Mouse (Mus musculus): ENCODE data around the gene Fam169b. TPM values are rescaled to one million over a fixed set of nuclear protein-coding genes. Genes with fewer than 3 reads are reported as not detected.

Fam169b gene
- polyA plus RNA-seq, 1 experiment from 2014 or later = 2.0 TPM

DNA sequence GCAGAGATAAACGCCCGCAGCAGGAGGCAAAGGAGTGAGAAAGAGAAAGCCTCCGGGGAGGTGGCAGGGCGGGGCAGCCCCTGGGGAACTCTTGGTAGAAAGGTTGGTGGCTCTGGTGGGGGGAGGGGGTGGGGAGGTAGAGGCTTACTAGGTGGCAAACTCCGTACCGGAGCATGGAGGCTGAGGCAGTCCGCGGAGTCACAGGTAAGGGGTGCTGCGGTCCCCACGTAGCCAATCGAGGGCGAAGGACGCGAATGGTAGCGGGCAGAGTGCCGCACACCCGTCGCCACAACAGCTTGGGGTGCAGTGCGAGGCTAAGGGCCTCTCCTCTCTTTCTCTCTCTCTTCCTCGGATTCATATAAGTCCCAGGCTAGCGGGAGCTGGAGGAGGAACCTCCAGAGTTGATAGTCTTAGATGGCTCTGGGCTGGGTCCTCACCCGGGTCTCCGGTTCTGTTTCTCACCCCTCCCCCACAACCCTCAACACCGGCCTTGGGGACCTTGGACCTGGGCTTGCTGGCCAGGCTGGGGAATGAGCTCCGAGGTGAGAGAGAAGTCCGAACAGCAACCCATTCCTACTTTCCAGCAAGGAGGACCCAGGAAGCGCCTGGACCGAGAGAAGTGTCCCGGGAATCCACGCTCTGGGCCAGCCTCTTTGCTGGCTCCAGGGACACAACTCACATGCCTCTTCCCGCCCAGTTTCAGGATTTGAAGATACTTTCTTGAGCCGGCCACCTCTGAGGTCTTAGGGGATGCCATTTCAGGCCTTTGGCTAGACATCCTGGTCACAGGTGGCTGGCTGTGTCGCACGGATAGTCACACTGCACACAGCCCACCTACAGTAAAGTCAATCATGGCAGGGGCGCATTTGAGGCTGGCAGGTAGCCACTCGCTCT, 2.4 kb downstream of the Fam169b start:
- Histone ChIP-seq H3K9me3 (replicated peaks; ENCODE audit: control insufficient read depth, low read length) (no peaks in the 10 kb centered on the region), H3K4me3 (ENCODE audit: low read depth, low read length) (peak overlapping the region; percentile 24), H3K27me3 (ENCODE audit: control insufficient read depth, insufficient read depth, low read length) (no peaks in the 10 kb centered on the region), H3K9ac (replicated peaks; ENCODE audit: low read length) (peak overlapping the region; percentile 44; the same call in 1 of the 2 replicates), H3K27ac (replicated peaks; ENCODE audit: low read depth, low read length) (peak overlapping the region; percentile 47; the same call in 1 of the 2 replicates), H3K36me3 (replicated peaks; ENCODE audit: control insufficient read depth, insufficient read depth, low read depth, low read length) (no peaks in the 10 kb centered on the region), H3K4me1 (ENCODE audit: control insufficient read depth, insufficient read depth, low read length) (peaks cover 5% of the 10 kb centered on the region; the same call in 1 of the 2 replicates), H3K4me2 (ENCODE audit: low read depth, low read length) (peak overlapping the region; percentile 58)
- ATAC-seq (replicated peaks; ENCODE audit: insufficient number of reproducible peaks, low FRiP score, low TSS enrichment, low read depth) (no peak; the same call in 1 of the 2 replicates), DNase-seq (ENCODE audit: low spot score) (peak; percentile 18)
- WGBS = 4% methylated on average over 36 of the region's 36 CpGs

GRCm38 (mm10) chr7:68277054-68277896, 3.6 kb downstream of the Fam169b start:
- ATAC-seq (replicated peaks; ENCODE audit: insufficient number of reproducible peaks, low FRiP score, low TSS enrichment, low read depth) (no peak), DNase-seq (ENCODE audit: low spot score) (peak; percentile 80)
- Histone ChIP-seq H3K4me3 (ENCODE audit: low read depth, low read length) (no peak overlapping the region), H3K9ac (replicated peaks; ENCODE audit: low read length) (no peak overlapping the region), H3K4me1 (ENCODE audit: control insufficient read depth, insufficient read depth, low read length) (peaks cover 5% of the 10 kb centered on the region; the same call in 1 of the 2 replicates), H3K27ac (replicated peaks; ENCODE audit: low read depth, low read length) (no peak overlapping the region), H3K4me2 (ENCODE audit: low read depth, low read length) (no peak overlapping the region), H3K36me3 (replicated peaks; ENCODE audit: control insufficient read depth, insufficient read depth, low read depth, low read length) (no peaks in the 10 kb centered on the region), H3K27me3 (ENCODE audit: control insufficient read depth, insufficient read depth, low read length) (no peaks in the 10 kb centered on the region), H3K9me3 (replicated peaks; ENCODE audit: control insufficient read depth, low read length) (no peaks in the 10 kb centered on the region)
- 17% methylated on average over 11 of the region's 11 CpGs for WGBS

- Histone ChIP-seq H3K4me3 (ENCODE audit: low read depth, low read length) (no peak overlapping the region), H3K27me3 (ENCODE audit: control insufficient read depth, insufficient read depth, low read length) (no peaks in the 10 kb centered on the region), H3K36me3 (replicated peaks; ENCODE audit: control insufficient read depth, insufficient read depth, low read depth, low read length) (no peaks in the 10 kb centered on the region), H3K4me1 (ENCODE audit: control insufficient read depth, insufficient read depth, low read length) (peaks cover 5% of the 10 kb centered on the region; the same call in 1 of the 2 replicates), H3K27ac (replicated peaks; ENCODE audit: low read depth, low read length) (0 out of 2 replicates have a peak overlapping the region, but pooled peaks have one; percentile 1), H3K4me2 (ENCODE audit: low read depth, low read length) (no peak overlapping the region), H3K9me3 (replicated peaks; ENCODE audit: control insufficient read depth, low read length) (no peaks in the 10 kb centered on the region), H3K9ac (replicated peaks; ENCODE audit: low read length) (no peak overlapping the region)
- 60% methylated on average over 4 of the region's 4 CpGs for WGBS
- no peak for DNase-seq (ENCODE audit: low spot score)
- ATAC-seq (replicated peaks; ENCODE audit: insufficient number of reproducible peaks, low FRiP score, low TSS enrichment, low read depth) = no peak
Observed at GRCm38 (mm10) chr7:68277897-68278270, 4.2 kb downstream of the Fam169b start.

- no peak overlapping the region for H3K9ac ChIP-seq (replicated peaks; ENCODE audit: low read length)
- DNase-seq (ENCODE audit: low spot score) = no peak
- no peak overlapping the region for H3K4me2 ChIP-seq (ENCODE audit: low read depth, low read length)
- peaks cover 5% of the 10 kb centered on the region; the same call in 1 of the 2 replicates for H3K4me1 ChIP-seq (ENCODE audit: control insufficient read depth, insufficient read depth, low read length)
- 92% methylated on average over 6 of the region's 6 CpGs for WGBS
- no peaks in the 10 kb centered on the region for H3K36me3 ChIP-seq (replicated peaks; ENCODE audit: control insufficient read depth, insufficient read depth, low read depth, low read length)
- H3K27me3 ChIP-seq (ENCODE audit: control insufficient read depth, insufficient read depth, low read length) = no peaks in the 10 kb centered on the region
- no peak overlapping the region for H3K27ac ChIP-seq (replicated peaks; ENCODE audit: low read depth, low read length)
- no peak overlapping the region for H3K4me3 ChIP-seq (ENCODE audit: low read depth, low read length)
- no peaks in the 10 kb centered on the region for H3K9me3 ChIP-seq (replicated peaks; ENCODE audit: control insufficient read depth, low read length)
- ATAC-seq (replicated peaks; ENCODE audit: insufficient number of reproducible peaks, low FRiP score, low TSS enrichment, low read depth) = no peak
Observed at GRCm38 (mm10) chr7:68278385-68278784, 4.7 kb downstream of the Fam169b start.

GRCm38 (mm10) chr7:68278908-68279307, 5.3 kb downstream of the Fam169b start:
- no peak for ATAC-seq (replicated peaks; ENCODE audit: insufficient number of reproducible peaks, low FRiP score, low TSS enrichment, low read depth)
- no peak overlapping the region for H3K27ac ChIP-seq (replicated peaks; ENCODE audit: low read depth, low read length)
- WGBS = 67% methylated on average over 6 of the region's 6 CpGs
- H3K27me3 ChIP-seq (ENCODE audit: control insufficient read depth, insufficient read depth, low read length) = no peaks in the 10 kb centered on the region
- H3K4me2 ChIP-seq (ENCODE audit: low read depth, low read length) = no peak overlapping the region
- no peak for DNase-seq (ENCODE audit: low spot score)
- H3K4me3 ChIP-seq (ENCODE audit: low read depth, low read length) = no peak overlapping the region
- H3K9me3 ChIP-seq (replicated peaks; ENCODE audit: control insufficient read depth, low read length) = no peaks in the 10 kb centered on the region
- H3K36me3 ChIP-seq (replicated peaks; ENCODE audit: control insufficient read depth, insufficient read depth, low read depth, low read length) = no peaks in the 10 kb centered on the region
- peaks cover 5% of the 10 kb centered on the region; the same call in 1 of the 2 replicates for H3K4me1 ChIP-seq (ENCODE audit: control insufficient read depth, insufficient read depth, low read length)
- H3K9ac ChIP-seq (replicated peaks; ENCODE audit: low read length) = no peak overlapping the region

- Histone ChIP-seq H3K4me2 (ENCODE audit: low read depth, low read length) (no peak overlapping the region), H3K9me3 (replicated peaks; ENCODE audit: control insufficient read depth, low read length) (no peaks in the 10 kb centered on the region), H3K9ac (replicated peaks; ENCODE audit: low read length) (no peak overlapping the region), H3K4me1 (ENCODE audit: control insufficient read depth, insufficient read depth, low read length) (peaks cover 5% of the 10 kb centered on the region; the same call in 1 of the 2 replicates), H3K4me3 (ENCODE audit: low read depth, low read length) (no peak overlapping the region), H3K36me3 (replicated peaks; ENCODE audit: control insufficient read depth, insufficient read depth, low read depth, low read length) (no peaks in the 10 kb centered on the region), H3K27me3 (ENCODE audit: control insufficient read depth, insufficient read depth, low read length) (no peaks in the 10 kb centered on the region), H3K27ac (replicated peaks; ENCODE audit: low read depth, low read length) (no peak overlapping the region)
- 84% methylated on average over 7 of the region's 7 CpGs for WGBS
- ATAC-seq (replicated peaks; ENCODE audit: insufficient number of reproducible peaks, low FRiP score, low TSS enrichment, low read depth) = no peak
- no peak for DNase-seq (ENCODE audit: low spot score)
Observed at GRCm38 (mm10) chr7:68279481-68279880, 5.8 kb downstream of the Fam169b start.

- ATAC-seq (replicated peaks; ENCODE audit: insufficient number of reproducible peaks, low FRiP score, low TSS enrichment, low read depth) = no peak
- DNase-seq (ENCODE audit: low spot score) = no peak
- H3K9me3 ChIP-seq (replicated peaks; ENCODE audit: control insufficient read depth, low read length) = no peaks in the 10 kb centered on the region
- 93% methylated on average over 19 of the region's 19 CpGs for WGBS
- H3K9ac ChIP-seq (replicated peaks; ENCODE audit: low read length) = no peak overlapping the region
- H3K4me2 ChIP-seq (ENCODE audit: low read depth, low read length) = no peak overlapping the region
- H3K4me3 ChIP-seq (ENCODE audit: low read depth, low read length) = no peak overlapping the region
- no peaks in the 10 kb centered on the region for H3K36me3 ChIP-seq (replicated peaks; ENCODE audit: control insufficient read depth, insufficient read depth, low read depth, low read length)
- no peak overlapping the region for H3K27ac ChIP-seq (replicated peaks; ENCODE audit: low read depth, low read length)
- H3K27me3 ChIP-seq (ENCODE audit: control insufficient read depth, insufficient read depth, low read length) = no peaks in the 10 kb centered on the region
- H3K4me1 ChIP-seq (ENCODE audit: control insufficient read depth, insufficient read depth, low read length) = peaks cover 5% of the 10 kb centered on the region; the same call in 1 of the 2 replicates
Observed at GRCm38 (mm10) chr7:68280352-68280869, 6.8 kb downstream of the Fam169b start.

All from embryonic facial prominence, embryonic 11.5 days (tissue).